Mouse (Mus musculus): ENCODE measurements around the gene Kcnf1. TPM values are rescaled to one million over a fixed set of nuclear protein-coding genes. Genes with fewer than 3 reads are reported as not detected.

Kcnf1 gene
- polyA plus RNA-seq (2012; rRNA removed), result 56.5 and 58.4 TPM in 2 replicates

GRCm38 (mm10) chr12:17176757-17177092 lies at the start of gene Kcnf1:
Gene Kcnf1, minus strand, starts transcription at chr12:17176888.
- TF ChIP-seq POLR2A (IDR thresholded peaks at IDR 0.05; ENCODE audit: extremely low read depth, insufficient read depth, low read length) (no peak), CTCF (IDR thresholded peaks at IDR 0.05; ENCODE audit: extremely low read depth, insufficient read depth, low read length) (no peak)
- Histone ChIP-seq H3K27ac (ENCODE audit: insufficient read depth, low read length) (peak within 1 kb of the TSS; percentile 61), H3K4me3 (ENCODE audit: insufficient read depth, low read length) (peak within 1 kb of the TSS; percentile 65), H3K4me1 (ENCODE audit: control insufficient read depth, insufficient read depth, low read length) (no peaks in the 10 kb centered on the region)

GRCm38 (mm10) chr12:17225012-17225411 lies 48.3 kb upstream of the Kcnf1 start:
- H3K4me3 ChIP-seq (ENCODE audit: insufficient read depth, low read length), result no peak overlapping the region
- H3K27ac ChIP-seq (ENCODE audit: insufficient read depth, low read length), result no peak overlapping the region
- peaks cover 5% of the 10 kb centered on the region for H3K4me1 ChIP-seq (ENCODE audit: control insufficient read depth, insufficient read depth, low read length)
- TF ChIP-seq CTCF (IDR thresholded peaks at IDR 0.05; ENCODE audit: extremely low read depth, insufficient read depth, low read length) (no peak), POLR2A (IDR thresholded peaks at IDR 0.05; ENCODE audit: extremely low read depth, insufficient read depth, low read length) (no peak)

- Histone ChIP-seq H3K4me1 (ENCODE audit: control insufficient read depth, insufficient read depth, low read length) (peaks cover 3% of the 10 kb centered on the region), H3K4me3 (ENCODE audit: insufficient read depth, low read length) (no peak overlapping the region), H3K27ac (ENCODE audit: insufficient read depth, low read length) (no peak overlapping the region)
- TF ChIP-seq CTCF (IDR thresholded peaks at IDR 0.05; ENCODE audit: extremely low read depth, insufficient read depth, low read length) (no peak), POLR2A (IDR thresholded peaks at IDR 0.05; ENCODE audit: extremely low read depth, insufficient read depth, low read length) (no peak)
Measured at GRCm38 (mm10) chr12:17223050-17223449, 46.4 kb upstream of the Kcnf1 start.

- TF ChIP-seq POLR2A (IDR thresholded peaks at IDR 0.05; ENCODE audit: extremely low read depth, insufficient read depth, low read length) (no peak), CTCF (IDR thresholded peaks at IDR 0.05; ENCODE audit: extremely low read depth, insufficient read depth, low read length) (peak; percentile 48; the same call in 1 of the 2 replicates)
- Histone ChIP-seq H3K4me1 (ENCODE audit: control insufficient read depth, insufficient read depth, low read length) (no peaks in the 10 kb centered on the region; the same call in 1 of the 2 replicates), H3K4me3 (ENCODE audit: insufficient read depth, low read length) (no peak overlapping the region), H3K27ac (ENCODE audit: insufficient read depth, low read length) (no peak overlapping the region)
Measured at GRCm38 (mm10) chr12:17221891-17222428, 45.3 kb upstream of the Kcnf1 start.

- TF ChIP-seq CTCF (IDR thresholded peaks at IDR 0.05; ENCODE audit: extremely low read depth, insufficient read depth, low read length), result no peak
- TF ChIP-seq POLR2A (IDR thresholded peaks at IDR 0.05; ENCODE audit: extremely low read depth, insufficient read depth, low read length), result no peak
- H3K4me1 ChIP-seq (ENCODE audit: control insufficient read depth, insufficient read depth, low read length), result no peaks in the 10 kb centered on the region
- no peak overlapping the region for H3K4me3 ChIP-seq (ENCODE audit: insufficient read depth, low read length)
- no peak overlapping the region for H3K27ac ChIP-seq (ENCODE audit: insufficient read depth, low read length)
Measured at GRCm38 (mm10) chr12:17220631-17221030, 43.9 kb upstream of the Kcnf1 start.

GRCm38 (mm10) chr12:17219107-17219506 lies 42.4 kb upstream of the Kcnf1 start:
- Histone ChIP-seq H3K4me1 (ENCODE audit: control insufficient read depth, insufficient read depth, low read length) (no peaks in the 10 kb centered on the region), H3K27ac (ENCODE audit: insufficient read depth, low read length) (no peak overlapping the region), H3K4me3 (ENCODE audit: insufficient read depth, low read length) (no peak overlapping the region)
- no peak for TF ChIP-seq CTCF (IDR thresholded peaks at IDR 0.05; ENCODE audit: extremely low read depth, insufficient read depth, low read length)
- TF ChIP-seq POLR2A (IDR thresholded peaks at IDR 0.05; ENCODE audit: extremely low read depth, insufficient read depth, low read length), result no peak

- H3K27ac ChIP-seq (ENCODE audit: insufficient read depth, low read length), result no peak overlapping the region
- H3K4me1 ChIP-seq (ENCODE audit: control insufficient read depth, insufficient read depth, low read length), result no peaks in the 10 kb centered on the region
- TF ChIP-seq CTCF (IDR thresholded peaks at IDR 0.05; ENCODE audit: extremely low read depth, insufficient read depth, low read length) (no peak), POLR2A (IDR thresholded peaks at IDR 0.05; ENCODE audit: extremely low read depth, insufficient read depth, low read length) (no peak)
Measured at GRCm38 (mm10) chr12:17218390-17218789, 41.7 kb upstream of the Kcnf1 start.

GRCm38 (mm10) chr12:17215751-17216150 lies 39.1 kb upstream of the Kcnf1 start:
- no peaks in the 10 kb centered on the region for H3K4me1 ChIP-seq (ENCODE audit: control insufficient read depth, insufficient read depth, low read length)
- TF ChIP-seq POLR2A (IDR thresholded peaks at IDR 0.05; ENCODE audit: extremely low read depth, insufficient read depth, low read length) (no peak), CTCF (IDR thresholded peaks at IDR 0.05; ENCODE audit: extremely low read depth, insufficient read depth, low read length) (no peak)
- no peak overlapping the region for H3K4me3 ChIP-seq (ENCODE audit: insufficient read depth, low read length)
- no peak overlapping the region for H3K27ac ChIP-seq (ENCODE audit: insufficient read depth, low read length)

More at GRCm38 (mm10) chr12:17218390-17218789, 41.7 kb upstream of the Kcnf1 start:
- no peak overlapping the region for H3K4me3 ChIP-seq (ENCODE audit: insufficient read depth, low read length)

- no peaks in the 10 kb centered on the region for H3K4me1 ChIP-seq (ENCODE audit: control insufficient read depth, insufficient read depth, low read length)
- no peak overlapping the region for H3K4me3 ChIP-seq (ENCODE audit: insufficient read depth, low read length)
- TF ChIP-seq CTCF (IDR thresholded peaks at IDR 0.05; ENCODE audit: extremely low read depth, insufficient read depth, low read length) (no peak), POLR2A (IDR thresholded peaks at IDR 0.05; ENCODE audit: extremely low read depth, insufficient read depth, low read length) (no peak)
- no peak overlapping the region for H3K27ac ChIP-seq (ENCODE audit: insufficient read depth, low read length)
Measured at GRCm38 (mm10) chr12:17202492-17203322, 26.0 kb upstream of the Kcnf1 start.

- Histone ChIP-seq H3K4me3 (ENCODE audit: insufficient read depth, low read length) (no peak overlapping the region), H3K4me1 (ENCODE audit: control insufficient read depth, insufficient read depth, low read length) (no peaks in the 10 kb centered on the region), H3K27ac (ENCODE audit: insufficient read depth, low read length) (no peak overlapping the region)
- TF ChIP-seq CTCF (IDR thresholded peaks at IDR 0.05; ENCODE audit: extremely low read depth, insufficient read depth, low read length) (no peak), POLR2A (IDR thresholded peaks at IDR 0.05; ENCODE audit: extremely low read depth, insufficient read depth, low read length) (no peak)
Measured at GRCm38 (mm10) chr12:17198621-17199020, 21.9 kb upstream of the Kcnf1 start.
